Mouse (Mus musculus): Measurements from ENCODE around the gene Adamts9. TPM values are rescaled to one million over a fixed set of nuclear protein-coding genes. Genes with fewer than 3 reads are reported as not detected.

Gene Adamts9
- 19.1 and 21.2 TPM in 2 replicates for total RNA-seq (2012; rRNA removed)

- Histone ChIP-seq H3K9ac (ENCODE audit: insufficient read depth, low read depth, low read length, poor library complexity, severe bottlenecking) (peak within 1 kb of the TSS; percentile 61), H3K27ac (ENCODE audit: insufficient read depth, low read depth, low read length, poor library complexity, severe bottlenecking) (no peak within 1 kb of the TSS), H3K36me3 (ENCODE audit: control insufficient read depth, insufficient read depth, low read length, poor library complexity, severe bottlenecking) (no peaks in the 10 kb centered on the region), H3K4me1 (ENCODE audit: control insufficient read depth in 2 of 2, insufficient read depth in 2 of 2, low read length in 2 of 2, poor library complexity in 1 of 2) (peaks cover 0 to 5% of the 10 kb centered on the region in 2 experiments; a peak in 1 of 4 replicates), H3K9me3 (ENCODE audit: control insufficient read depth, insufficient read depth, low read depth, low read length) (no peaks in the 10 kb centered on the region), H3K4me3 (ENCODE audit: insufficient read depth in 1 of 2, low read depth in 1 of 2, low read length in 2 of 2, poor library complexity in 1 of 2, severe bottlenecking in 1 of 2) (peak within 1 kb of the TSS; percentile 73 to 82)
- in situ Hi-C loops (cut with MboI; ENCODE audit: low sequenced_read_pairs in 2 of 2, unreplicated experiment in 2 of 2): no loop called here
- TF ChIP-seq ZC3H11A (IDR thresholded peaks at IDR 0.05; ENCODE audit: borderline replicate concordance, low read depth, low read length): no peak
- no peak for TF ChIP-seq HCFC1 (IDR thresholded peaks at IDR 0.05; ENCODE audit: borderline replicate concordance, insufficient read depth, low read length)
- no peak for TF ChIP-seq ZNF384 (IDR thresholded peaks at IDR 0.05; ENCODE audit: low read depth, low read length)
- TF ChIP-seq CHD2 (IDR thresholded peaks at IDR 0.05; ENCODE audit: low read depth, low read length): no peak
- TF ChIP-seq MAFK (IDR thresholded peaks at IDR 0.05; ENCODE audit: insufficient read depth, low read depth, low read length): no peak
- peak; percentile 66 for DNase-seq (ENCODE audit: low read depth, low spot score)
Measured at GRCm38 (mm10) chr6:92943057-92943781, at the start of gene Adamts9. TSS of gene Adamts9 (minus strand) at chr6:92943492.

GRCm38 (mm10) chr6:92991616-92992015 is 48.3 kb upstream of the Adamts9 start:
- H3K27ac ChIP-seq (ENCODE audit: insufficient read depth, low read depth, low read length, poor library complexity, severe bottlenecking): no peak overlapping the region
- no peak overlapping the region for H3K9ac ChIP-seq (ENCODE audit: insufficient read depth, low read depth, low read length, poor library complexity, severe bottlenecking)
- H3K36me3 ChIP-seq (ENCODE audit: control insufficient read depth, insufficient read depth, low read length, poor library complexity, severe bottlenecking): no peaks in the 10 kb centered on the region
- in situ Hi-C loops (cut with MboI; ENCODE audit: low sequenced_read_pairs in 2 of 2, unreplicated experiment in 2 of 2): no loop called here
- DNase-seq (ENCODE audit: low read depth, low spot score): no peak
- H3K4me3 ChIP-seq (ENCODE audit: insufficient read depth in 1 of 2, low read depth in 1 of 2, low read length in 2 of 2, poor library complexity in 1 of 2, severe bottlenecking in 1 of 2): no peak overlapping the region
- TF ChIP-seq ZC3H11A (IDR thresholded peaks at IDR 0.05; ENCODE audit: borderline replicate concordance, low read depth, low read length): no peak
- TF ChIP-seq HCFC1 (IDR thresholded peaks at IDR 0.05; ENCODE audit: borderline replicate concordance, insufficient read depth, low read length): no peak
- TF ChIP-seq CHD2 (IDR thresholded peaks at IDR 0.05; ENCODE audit: low read depth, low read length): no peak
- TF ChIP-seq MAFK (IDR thresholded peaks at IDR 0.05; ENCODE audit: insufficient read depth, low read depth, low read length): no peak
- no peaks in the 10 kb centered on the region for H3K4me1 ChIP-seq (ENCODE audit: control insufficient read depth in 2 of 2, insufficient read depth in 2 of 2, low read length in 2 of 2, poor library complexity in 1 of 2)
- no peaks in the 10 kb centered on the region for H3K9me3 ChIP-seq (ENCODE audit: control insufficient read depth, insufficient read depth, low read depth, low read length)

GRCm38 (mm10) chr6:92988620-92988998 is 45.3 kb upstream of the Adamts9 start:
- in situ Hi-C loops (cut with MboI; ENCODE audit: low sequenced_read_pairs in 2 of 2, unreplicated experiment in 2 of 2): no loop called here
- Histone ChIP-seq H3K27ac (ENCODE audit: insufficient read depth, low read depth, low read length, poor library complexity, severe bottlenecking) (no peak overlapping the region), H3K4me3 (ENCODE audit: insufficient read depth in 1 of 2, low read depth in 1 of 2, low read length in 2 of 2, poor library complexity in 1 of 2, severe bottlenecking in 1 of 2) (no peak overlapping the region), H3K9me3 (ENCODE audit: control insufficient read depth, insufficient read depth, low read depth, low read length) (no peaks in the 10 kb centered on the region), H3K9ac (ENCODE audit: insufficient read depth, low read depth, low read length, poor library complexity, severe bottlenecking) (no peak overlapping the region), H3K36me3 (ENCODE audit: control insufficient read depth, insufficient read depth, low read length, poor library complexity, severe bottlenecking) (no peaks in the 10 kb centered on the region), H3K4me1 (ENCODE audit: control insufficient read depth in 2 of 2, insufficient read depth in 2 of 2, low read length in 2 of 2, poor library complexity in 1 of 2) (no peaks in the 10 kb centered on the region)
- TF ChIP-seq HCFC1 (IDR thresholded peaks at IDR 0.05; ENCODE audit: borderline replicate concordance, insufficient read depth, low read length) (no peak), MAFK (IDR thresholded peaks at IDR 0.05; ENCODE audit: insufficient read depth, low read depth, low read length) (no peak), CHD2 (IDR thresholded peaks at IDR 0.05; ENCODE audit: low read depth, low read length) (no peak), ZNF384 (IDR thresholded peaks at IDR 0.05; ENCODE audit: low read depth, low read length) (no peak), ZC3H11A (IDR thresholded peaks at IDR 0.05; ENCODE audit: borderline replicate concordance, low read depth, low read length) (no peak)
- no peak for DNase-seq (ENCODE audit: low read depth, low spot score)

GRCm38 (mm10) chr6:92987846-92988619 is 44.7 kb upstream of the Adamts9 start:
- Histone ChIP-seq H3K9me3 (ENCODE audit: control insufficient read depth, insufficient read depth, low read depth, low read length) (no peaks in the 10 kb centered on the region), H3K9ac (ENCODE audit: insufficient read depth, low read depth, low read length, poor library complexity, severe bottlenecking) (no peak overlapping the region), H3K27ac (ENCODE audit: insufficient read depth, low read depth, low read length, poor library complexity, severe bottlenecking) (no peak overlapping the region), H3K4me1 (ENCODE audit: control insufficient read depth in 2 of 2, insufficient read depth in 2 of 2, low read length in 2 of 2, poor library complexity in 1 of 2) (no peaks in the 10 kb centered on the region), H3K4me3 (ENCODE audit: insufficient read depth in 1 of 2, low read depth in 1 of 2, low read length in 2 of 2, poor library complexity in 1 of 2, severe bottlenecking in 1 of 2) (no peak overlapping the region), H3K36me3 (ENCODE audit: control insufficient read depth, insufficient read depth, low read length, poor library complexity, severe bottlenecking) (no peaks in the 10 kb centered on the region)
- in situ Hi-C loops (cut with MboI; ENCODE audit: low sequenced_read_pairs in 2 of 2, unreplicated experiment in 2 of 2): no loop called here
- DNase-seq (ENCODE audit: low read depth, low spot score): no peak
- TF ChIP-seq HCFC1 (IDR thresholded peaks at IDR 0.05; ENCODE audit: borderline replicate concordance, insufficient read depth, low read length) (no peak), ZC3H11A (IDR thresholded peaks at IDR 0.05; ENCODE audit: borderline replicate concordance, low read depth, low read length) (no peak)

Data from ES-E14 (cell line).